Mouse (Mus musculus) embryonic fibroblast, embryonic 13.5 days (primary cell): ENCODE results near the gene V1rd19. TPM values are rescaled to one million over a fixed set of nuclear protein-coding genes. Genes with fewer than 3 reads are reported as not detected.
"Not testable (repeated sequence)": the region's sequence is repeated elsewhere in the genome, so short reads cannot be mapped to it uniquely, and the experiment has no call there.

Experiments used
- H3K27ac ChIP-seq: 2 replicates; pipeline ENCODE4 v1.5.1; 2012; ENCODE audit warnings: low read length, control low read depth, inconsistent platforms; ENCODE audit not compliant: insufficient read depth
- H3K4me1 ChIP-seq: 2 replicates; pipeline ENCODE4 v1.6.1; 2011; ENCODE audit warnings: low read length; ENCODE audit not compliant: control insufficient read depth, insufficient read depth
- H3K4me3 ChIP-seq: 2 replicates; pipeline ENCODE4 v1.5.1; 2011; ENCODE audit warnings: mild to moderate bottlenecking, control low read depth, low read length; ENCODE audit not compliant: insufficient read depth
- CTCF ChIP-seq: IDR thresholded peaks from 2 replicates; pipeline ENCODE4 v1.5.1; 2011; ENCODE audit warnings: mild to moderate bottlenecking, control low read depth, low read length, moderate library complexity, borderline replicate concordance; ENCODE audit not compliant: insufficient read depth
- POLR2A ChIP-seq: IDR thresholded peaks from 2 replicates; pipeline ENCODE4 v1.6.1; 2011; ENCODE audit warnings: low read depth, mild to moderate bottlenecking, control low read depth, low read length, moderate library complexity
- polyA plus RNA-seq: library from polyadenylated mRNA; stranded (reverse); fragments of >200 nt; gene quantifications from 2 replicates; pipeline ENCODE4 v1.2.4, GENCODE M21; 2011; ENCODE audit warnings: low read depth; ENCODE audit not compliant: missing spikeins, insufficient read length

The V1rd19 gene
- not detected in 2 replicates for polyA plus RNA-seq

- TF ChIP-seq POLR2A: no peak
- TF ChIP-seq CTCF: no peak
- Histone ChIP-seq H3K27ac (no peak within 1 kb of the TSS), H3K4me1 (no peaks in the 10 kb centered on the region), H3K4me3 (no peak within 1 kb of the TSS)
Observed at GRCm38 (mm10) chr7:24001391-24001790, at the start of gene V1rd19. Gene V1rd19 (plus strand): TSS chr7:24001691.

- H3K4me1 ChIP-seq, H3K27ac ChIP-seq, H3K4me3 ChIP-seq: not testable (repeated sequence)
Observed at GRCm38 (mm10) chr7:23968044-23968443, 33.4 kb upstream of the V1rd19 start.

GRCm38 (mm10) chr7:23974315-23974714 is 27.2 kb upstream of the V1rd19 start, which contains the start of gene Vmn1r181:
Gene Vmn1r181 (plus strand): TSS chr7:23974615.
- not testable (repeated sequence) for H3K4me3 ChIP-seq

GRCm38 (mm10) chr7:24052660-24053304 is 51.3 kb downstream of the V1rd19 start, which contains the start of gene Vmn1r183:
Gene Vmn1r183 (plus strand): TSS chr7:24053254.
- TF ChIP-seq CTCF: no peak
- no peak for TF ChIP-seq POLR2A
- H3K27ac ChIP-seq: no peak within 1 kb of the TSS
- H3K4me1 ChIP-seq: no peaks in the 10 kb centered on the region
- H3K4me3 ChIP-seq: no peak within 1 kb of the TSS

More at GRCm38 (mm10) chr7:23974315-23974714, 27.2 kb upstream of the V1rd19 start, which contains the start of gene Vmn1r181:
- H3K4me1 ChIP-seq, H3K27ac ChIP-seq: not testable (repeated sequence)

Other genes with a start within 250 kb of the V1rd19 start
- gene Vmn1r174, start 249.4 kb upstream of the V1rd19 start, polyA plus RNA-seq: not detected in 2 replicates
- gene Vmn1r175, start 191.0 kb upstream of the V1rd19 start, polyA plus RNA-seq: not detected in 2 replicates
- gene Vmn1r176, start 164.3 kb upstream of the V1rd19 start, polyA plus RNA-seq: not detected in 2 replicates
- not detected in 2 replicates for gene Vmn1r177, start 135.2 kb upstream of the V1rd19 start, polyA plus RNA-seq
- gene Vmn1r178, start 109.7 kb upstream of the V1rd19 start, polyA plus RNA-seq: not detected in 2 replicates
- not detected in 2 replicates for gene Vmn1r179, start 74.7 kb upstream of the V1rd19 start, polyA plus RNA-seq
- gene Vmn1r180, start 51.1 kb upstream of the V1rd19 start, polyA plus RNA-seq: not detected in 2 replicates
- gene Vmn1r181, start 27.1 kb upstream of the V1rd19 start, polyA plus RNA-seq: not detected in 2 replicates
- not detected in 2 replicates for gene Vmn1r183, start 51.6 kb downstream of the V1rd19 start, polyA plus RNA-seq
- 14.5 and 16.5 TPM in 2 replicates for gene Zfp180, start 80.2 kb downstream of the V1rd19 start, polyA plus RNA-seq
- gene Zfp112, start 110.6 kb downstream of the V1rd19 start, polyA plus RNA-seq: 2.8 and 3.3 TPM in 2 replicates
- gene Zfp235, start 132.5 kb downstream of the V1rd19 start, polyA plus RNA-seq: 5.8 and 6.0 TPM in 2 replicates
- gene Zfp114, start 173.4 kb downstream of the V1rd19 start, polyA plus RNA-seq: 1.0 and 2.5 TPM in 2 replicates
- 12.4 and 14.0 TPM in 2 replicates for gene Zfp111, start 209.8 kb downstream of the V1rd19 start, polyA plus RNA-seq
- gene Zfp109, start 235.9 kb downstream of the V1rd19 start, polyA plus RNA-seq: 3.6 and 3.7 TPM in 2 replicates